Mouse (Mus musculus) spleen, postnatal 14 days (tissue): ENCODE results near the gene Gm3952.
A peak's percentile ranks its signal among the peaks of the same experiment; 100 is the strongest.

Experiments
- DNase-seq, 2 experiments: peaks; one replicate each; pipeline ENCODE4 v3.0.0; 2021 to 2022; ENCODE audit warnings: low spot score in 2 of 2

Gm3952 gene

DNA sequence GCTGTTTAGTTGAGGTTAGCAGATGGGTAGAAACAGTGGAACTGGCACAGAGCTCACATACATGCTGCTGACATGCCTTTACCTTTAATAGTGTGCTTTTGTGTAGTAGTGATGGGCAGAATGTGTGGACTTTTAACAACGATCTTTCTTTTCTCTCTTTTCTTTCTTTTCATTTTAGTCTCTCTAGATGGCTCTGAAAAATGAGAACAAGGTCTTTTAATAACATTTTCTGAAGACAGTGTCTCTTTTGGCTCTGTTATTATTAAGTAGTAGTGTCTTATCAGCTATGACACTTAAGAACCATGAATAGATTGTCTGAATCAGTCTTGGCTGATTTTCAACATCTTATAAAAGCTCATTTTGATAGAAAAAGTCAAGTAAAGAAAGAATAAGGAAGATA lies at the start of gene Gm3952:
Gene Gm3952 (minus strand): TSS at position 101 of the 400 bp plus-strand sequence.
- no peak for DNase-seq

DNA sequence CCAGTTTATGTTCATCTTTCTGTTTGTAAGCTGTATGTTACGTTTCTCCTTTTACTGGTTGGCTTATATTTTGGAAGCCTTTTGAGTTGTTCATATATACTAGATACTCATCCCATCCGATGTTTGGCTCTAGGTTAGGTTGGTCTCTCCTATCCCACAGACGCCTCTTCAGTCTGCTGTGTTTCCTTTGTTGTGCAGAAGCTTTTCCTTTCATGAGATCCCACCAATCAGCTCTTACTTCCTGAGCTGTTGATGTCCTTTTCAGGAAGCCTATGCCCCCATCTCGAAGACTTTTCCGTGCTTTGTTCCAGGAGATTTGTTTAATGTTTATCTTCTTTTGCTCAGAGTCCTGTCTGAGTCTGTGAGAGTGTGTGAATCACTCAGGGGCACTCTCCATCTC lies 45.3 kb upstream of the Gm3952 start:
- no peak for DNase-seq

DNA sequence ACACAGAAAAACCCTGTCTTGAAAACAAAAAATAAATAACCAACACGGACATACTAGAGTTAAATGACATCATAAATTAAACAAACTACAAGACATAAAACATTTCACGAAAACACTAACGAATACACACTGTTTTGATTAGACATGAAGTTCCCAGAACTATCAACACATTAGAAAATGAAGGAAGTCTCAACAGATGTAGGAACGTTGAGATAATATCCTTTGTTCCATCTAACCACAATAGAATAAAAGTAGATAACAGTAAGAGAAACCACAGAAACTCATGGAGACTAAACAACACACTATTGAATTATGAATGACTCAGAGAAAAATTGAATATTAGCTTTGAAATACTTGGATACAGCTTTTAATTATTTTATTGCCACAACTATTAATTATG lies 14.0 kb upstream of the Gm3952 start:
- no peak for DNase-seq

DNA sequence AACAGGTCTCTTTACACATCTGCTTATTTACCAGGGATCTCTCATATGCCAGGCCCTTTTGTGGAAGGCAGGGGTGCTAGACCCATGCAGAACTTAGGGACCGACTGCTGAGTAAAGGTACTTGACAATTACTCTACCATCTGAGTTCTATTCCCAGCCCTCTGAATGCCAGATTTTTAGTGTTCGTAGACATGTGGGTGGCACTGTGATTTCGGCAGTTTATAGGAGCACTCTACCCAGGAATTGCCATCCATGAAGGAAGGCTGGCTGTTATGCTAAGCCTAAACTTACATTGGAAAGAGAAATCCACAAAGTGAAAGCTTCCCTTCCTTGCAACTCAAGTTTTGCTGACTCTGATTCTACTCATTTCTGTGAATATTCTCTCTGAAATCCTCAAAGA lies 62.8 kb downstream of the Gm3952 start:
- no peak for DNase-seq

DNA sequence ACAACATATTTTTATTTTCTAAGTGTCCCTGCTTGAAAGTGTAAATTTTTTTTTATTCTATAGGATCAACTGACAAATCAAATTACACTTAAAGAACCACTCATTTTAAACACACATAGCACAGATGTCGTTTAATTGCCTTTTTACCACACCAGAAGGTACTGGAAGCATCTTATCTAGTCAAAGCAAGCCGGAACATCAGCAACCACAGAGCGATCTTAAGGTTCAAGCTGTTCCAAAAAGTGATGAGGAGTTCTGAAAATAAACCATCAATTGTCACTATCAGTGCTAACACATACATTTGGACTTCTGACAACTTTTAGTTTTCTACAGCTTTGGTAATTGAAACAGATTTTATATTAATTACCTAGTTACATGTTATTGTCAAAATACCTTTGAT lies 64.4 kb downstream of the Gm3952 start:
- DNase-seq = no peak

DNA sequence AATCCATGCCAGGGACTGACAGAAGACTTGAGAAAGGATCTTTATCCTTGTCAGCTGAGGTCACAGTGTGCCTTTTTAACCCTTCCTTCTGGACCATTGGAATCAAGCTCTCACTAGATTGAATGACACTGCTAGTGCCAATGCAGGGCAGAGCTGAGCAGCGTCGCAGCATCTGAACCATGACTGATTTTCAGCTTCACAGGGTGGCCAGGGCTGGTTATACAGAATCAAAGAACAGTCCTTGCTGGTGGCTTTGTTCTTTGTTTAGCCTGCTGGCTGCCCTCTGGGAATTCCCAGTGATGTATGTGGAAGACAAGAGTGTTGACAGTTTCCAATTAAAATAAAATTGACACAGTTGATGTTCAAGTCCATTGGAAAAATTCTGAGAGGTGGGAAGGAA lies 66.2 kb downstream of the Gm3952 start:
- DNase-seq = no peak

DNA sequence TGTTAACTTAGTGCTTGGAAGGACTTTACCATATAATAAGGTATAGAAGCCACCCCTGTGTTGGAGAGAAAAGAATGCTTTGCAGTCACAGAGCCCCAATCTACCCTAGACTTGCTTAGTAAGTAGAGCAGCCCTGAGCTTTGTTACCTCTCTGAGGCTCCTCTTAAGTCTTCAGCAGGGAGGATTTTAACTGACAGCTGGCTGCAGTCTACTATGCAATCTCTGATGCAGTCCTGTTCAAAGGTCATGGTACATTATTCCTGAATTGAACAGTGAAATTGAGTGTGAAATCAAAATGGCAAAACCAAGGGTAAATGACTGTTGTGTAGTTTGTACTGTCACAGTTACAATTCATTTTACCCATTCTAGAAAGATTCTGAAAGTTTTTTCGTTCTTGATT lies 71.3 kb downstream of the Gm3952 start:
- DNase-seq = no peak

DNA sequence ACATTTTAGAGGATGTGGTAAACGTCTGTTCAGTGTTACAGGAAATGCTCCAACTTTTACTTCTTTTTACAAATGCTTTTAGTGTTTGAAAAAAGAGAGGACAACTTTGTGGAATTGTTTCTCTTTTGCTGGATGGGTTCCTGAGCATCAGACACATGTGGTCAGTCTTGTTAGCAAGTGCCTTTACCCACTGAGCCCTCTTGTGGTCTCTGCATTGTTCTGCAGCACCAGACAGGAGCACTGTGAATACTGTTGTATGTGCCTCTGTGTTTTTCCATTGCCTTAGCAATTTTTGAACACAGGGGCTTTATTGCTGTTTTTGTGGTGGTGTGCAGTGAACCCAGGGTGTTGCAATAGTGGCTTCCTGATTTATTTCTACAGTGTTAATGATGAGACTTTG lies 73.7 kb downstream of the Gm3952 start:
- no peak for DNase-seq

DNA sequence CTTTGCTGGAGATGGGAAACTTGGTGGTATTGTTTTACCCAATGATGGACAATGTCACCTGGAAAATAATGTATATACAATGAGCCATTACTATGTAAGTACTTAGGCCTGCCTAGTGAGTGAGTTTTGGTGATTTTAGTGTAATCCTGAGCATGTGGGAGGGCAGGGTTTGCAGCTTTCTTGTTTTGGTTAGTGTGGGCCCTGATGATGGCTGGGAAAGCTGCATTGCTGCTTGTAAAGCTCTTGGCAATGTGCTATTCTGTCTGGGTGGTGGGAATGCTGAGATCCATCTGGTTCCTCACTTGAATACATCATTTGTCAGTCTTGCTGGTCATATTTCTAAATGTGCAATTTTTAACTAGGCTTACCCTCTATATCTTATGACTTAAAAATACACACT lies 82.3 kb downstream of the Gm3952 start:
- DNase-seq = no peak

DNA sequence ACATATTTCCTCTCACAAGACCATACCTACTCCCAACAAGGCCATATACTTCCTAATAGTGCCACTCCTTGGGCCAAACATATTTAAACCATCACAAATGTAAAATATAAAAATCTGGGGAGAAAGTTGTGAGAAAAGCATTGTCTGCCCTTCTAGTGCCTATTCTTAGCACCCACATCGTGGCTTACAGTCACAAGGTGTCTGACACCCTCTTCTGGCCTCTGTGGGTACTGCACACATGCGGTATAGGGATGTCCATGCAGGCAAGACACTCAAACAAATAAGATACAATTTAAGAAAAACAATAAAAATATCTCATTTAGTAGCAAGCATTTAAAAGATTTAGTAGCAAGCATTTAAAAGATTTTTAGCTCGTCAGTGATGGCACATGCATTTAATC lies 89.2 kb downstream of the Gm3952 start:
- peak; percentile 65 to 80 for DNase-seq

DNA sequence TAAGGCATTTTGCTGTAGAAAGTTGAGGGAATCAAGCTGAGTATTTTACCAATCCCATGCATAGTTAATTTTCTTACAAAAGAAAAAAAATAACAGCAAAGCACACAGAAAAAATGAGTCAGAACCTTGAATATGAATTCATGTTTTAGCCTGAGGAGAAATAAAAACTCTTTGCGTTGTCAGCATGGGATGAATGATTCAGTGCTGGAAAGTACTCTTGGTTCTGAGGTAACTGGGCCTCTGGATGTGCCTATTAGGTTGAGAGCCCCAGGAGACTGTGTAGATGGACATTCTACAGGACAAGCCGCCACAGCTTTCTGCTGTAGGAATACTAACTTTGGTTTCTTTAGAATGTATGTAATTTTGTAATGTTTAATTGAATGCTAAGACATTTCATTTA lies 93.7 kb downstream of the Gm3952 start:
- DNase-seq = no peak

DNA sequence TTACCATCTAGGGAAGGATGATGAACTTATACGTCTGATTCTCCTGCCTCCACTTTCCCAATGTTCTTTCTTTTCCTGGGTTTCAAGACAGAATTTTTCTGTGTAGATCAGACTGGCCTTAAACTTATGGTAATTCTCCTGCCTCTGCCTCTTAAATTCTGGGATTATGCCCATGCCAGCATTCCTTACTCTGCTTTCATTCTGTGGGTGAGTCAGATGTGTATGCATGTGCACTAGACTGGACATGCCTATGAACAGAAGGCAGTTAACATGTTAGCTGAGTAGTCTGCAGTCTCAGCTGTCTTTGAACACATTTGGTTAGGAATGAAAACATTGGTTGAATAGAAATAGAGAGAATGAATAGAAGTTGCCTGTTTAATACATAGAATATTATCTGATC lies 94.1 kb downstream of the Gm3952 start:
- no peak for DNase-seq

DNA sequence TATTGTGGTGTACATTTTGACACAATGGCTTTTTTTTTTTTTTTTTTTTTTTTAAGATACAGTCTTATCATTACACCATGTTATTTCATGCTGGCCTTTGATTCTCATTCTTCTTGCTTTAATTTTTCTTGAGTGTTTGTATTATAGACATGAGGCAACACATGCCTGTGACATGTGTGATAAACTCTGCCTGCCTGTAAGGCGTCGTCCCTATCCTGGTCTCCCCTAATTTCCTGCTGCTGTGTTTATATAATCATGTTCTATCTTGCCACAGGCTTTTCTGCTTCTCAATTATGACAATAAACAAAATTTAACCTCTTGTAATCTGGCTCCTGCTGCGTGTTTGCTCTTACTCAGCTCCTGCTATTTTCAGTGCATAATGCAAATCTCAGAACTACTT lies 100.5 kb downstream of the Gm3952 start:
- no peak for DNase-seq

DNA sequence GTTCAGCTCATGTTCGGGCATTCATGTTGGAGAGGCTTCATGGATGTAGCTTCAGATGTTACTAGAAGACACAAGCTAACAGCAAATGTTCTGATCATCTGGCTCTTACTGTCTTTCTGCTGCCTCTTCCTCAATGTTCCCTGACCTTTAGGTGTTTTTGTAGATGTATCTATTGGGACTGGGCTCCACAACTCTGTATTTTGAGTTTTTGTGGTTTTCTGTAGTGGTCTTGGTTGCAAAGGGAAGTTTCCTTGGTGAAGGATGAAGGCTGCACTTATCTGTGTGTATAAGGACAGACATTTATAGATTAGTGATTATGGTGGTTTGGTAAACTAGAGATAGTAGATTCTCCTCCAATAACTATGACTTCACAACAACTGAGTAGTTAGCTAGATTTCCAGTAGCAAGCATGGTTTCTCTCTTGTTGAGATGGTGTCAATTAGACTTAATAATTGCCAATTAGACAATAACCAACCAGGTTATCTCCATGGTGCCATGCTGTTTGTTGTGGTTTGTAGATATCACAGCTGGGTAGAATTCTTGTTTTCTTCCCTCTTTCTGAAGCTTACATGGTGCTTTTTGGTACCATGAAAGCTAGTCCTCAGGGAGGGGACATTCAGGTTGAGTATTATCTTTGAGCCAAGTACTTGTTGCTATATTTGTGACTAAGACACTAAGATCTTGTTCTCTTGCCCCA lies 101.6 kb downstream of the Gm3952 start:
- DNase-seq = no peak
